In genomic region chr6:99984057-99984855, GRCm38 (mm10) we compare ENCODE assay signal across 11 mouse cellular contexts.
DNase-seq lines count a peak whose midpoint lies in the region; ATAC-seq and TF ChIP-seq lines count a peak whose summit lies in the region.
"Had no signal": no experiment of that assay in that cellular context is flagged by ENCODE, and none has a peak within 500 bp of the region (broad histone marks: within the 10 kb centered on the region; RNA-seq: fewer than 3 reads in every experiment).

No protein-coding gene starts in this region.

- no peak for ATAC-seq in hindbrain, embryonic 13.5 days (ENCODE audit: low FRiP score)
- ATAC-seq in hindbrain, embryonic 11.5 days (ENCODE audit: low FRiP score), result no peak
- ATAC-seq in Patski, result peak; percentile 58
- ATAC-seq: hindbrain, postnatal 0 days had no signal

- peaks cover 20% of the 10 kb centered on the region for H3K4me1 ChIP-seq in hindbrain, embryonic 13.5 days (replicated peaks)
- peaks cover 7% of the 10 kb centered on the region; the same call in 1 of the 2 replicates for H3K4me1 ChIP-seq in hindbrain, embryonic 11.5 days (replicated peaks; ENCODE audit: control insufficient read depth, insufficient read depth, low read length)

- POLR2A ChIA-PET in Patski (lab: Charles Lee), result no interaction called here

- CTCF ChIA-PET in Patski (lab: Charles Lee), result interaction anchor here (1.4 kb wide), 1 partner anchor 10 kb away, joined by 5 read pairs; no protein-coding TSS in a partner anchor

- in situ Hi-C loops in Patski (cut with MboI; ENCODE audit: low pct_unique_long_range_greater_than_20kb), result no loop called here

- no peak for DNase-seq in hindbrain, embryonic 11.5 days (ENCODE audit: low spot score)
- DNase-seq in 3T3-L1 (ENCODE audit: low read depth, low spot score) (peak; percentile 69), Patski (ENCODE audit: low read depth, low spot score) (peak; percentile 82)
- peak; percentile 41 for DNase-seq in lung, postnatal 36 days
- DNase-seq in gastrocnemius, postnatal 36 days, result no peak
- no peak for DNase-seq in layer of hippocampus, postnatal 36 days
- DNase-seq: cerebellum, adult 11 months; embryo, embryonic 11 days had no signal

- intact Hi-C loops in gastrocnemius, postnatal 36 days (cut with DNase I), result no loop called here

- no peak overlapping the region for H3K27ac ChIP-seq in hindbrain, embryonic 13.5 days
- H3K27ac ChIP-seq in hindbrain, embryonic 11.5 days (ENCODE audit: low read depth, low read length), result no peak overlapping the region
- H3K27ac ChIP-seq: hindbrain, postnatal 0 days; lung, embryonic 15.5 days had no signal

- WGBS in hindbrain, embryonic 13.5 days, result 23% methylated on average over 7 of the region's 7 CpGs
- 21% methylated on average over 7 of the region's 7 CpGs for WGBS in hindbrain, embryonic 11.5 days

- H3K9ac ChIP-seq in hindbrain, embryonic 13.5 days, result peak overlapping the region; percentile 19; the same call in 1 of the 2 replicates
- no peak overlapping the region for H3K9ac ChIP-seq in hindbrain, embryonic 11.5 days (ENCODE audit: low read depth, low read length)
- H3K9ac ChIP-seq: lung, embryonic 15.5 days had no signal

- no peaks in the 10 kb centered on the region for H3K36me3 ChIP-seq in hindbrain, embryonic 13.5 days
- H3K36me3 ChIP-seq in hindbrain, embryonic 11.5 days (ENCODE audit: control insufficient read depth, insufficient read depth, low read length), result no peaks in the 10 kb centered on the region
- H3K36me3 ChIP-seq: lung, embryonic 15.5 days had no signal

- no peaks in the 10 kb centered on the region for H3K9me3 ChIP-seq in hindbrain, embryonic 13.5 days
- no peaks in the 10 kb centered on the region for H3K9me3 ChIP-seq in hindbrain, embryonic 11.5 days (ENCODE audit: control insufficient read depth, low read length)
- H3K9me3 ChIP-seq: lung, embryonic 15.5 days had no signal

- TF ChIP-seq CTCF in Patski (IDR thresholded peaks at IDR 0.05), result no peak

- H3K4me2 ChIP-seq in hindbrain, embryonic 13.5 days, result no peak overlapping the region
- no peak overlapping the region for H3K4me2 ChIP-seq in hindbrain, embryonic 11.5 days (replicated peaks; ENCODE audit: low read depth, low read length)
- H3K4me2 ChIP-seq: lung, embryonic 15.5 days had no signal

- no peak overlapping the region for H3K4me3 ChIP-seq in hindbrain, embryonic 13.5 days
- H3K4me3 ChIP-seq in hindbrain, embryonic 11.5 days (ENCODE audit: low read depth, low read length), result no peak overlapping the region
- H3K4me3 ChIP-seq: lung, embryonic 15.5 days had no signal

- H3K27me3 ChIP-seq in hindbrain, embryonic 13.5 days, result peaks cover 69% of the 10 kb centered on the region
- H3K27me3 ChIP-seq in hindbrain, embryonic 11.5 days (ENCODE audit: control insufficient read depth, insufficient read depth, low read length), result peaks cover 9% of the 10 kb centered on the region
- peaks cover 39% of the 10 kb centered on the region for H3K27me3 ChIP-seq in Patski

Comparison
In these comparisons a context has a peak if more than half of its experiments do, and no peak if none do; other contexts are left out.
1. DNase-seq: peak in 3T3-L1 (single experiment), Patski (single experiment) and lung, postnatal 36 days (single experiment); none in hindbrain, embryonic 11.5 days (single experiment), gastrocnemius, postnatal 36 days (0 of 2) and layer of hippocampus, postnatal 36 days (0 of 2).